Mouse (Mus musculus) embryonic facial prominence, embryonic 14.5 days (tissue): ENCODE measurements around the gene Xirp2. TPM values are rescaled to one million over a fixed set of nuclear protein-coding genes. Genes with fewer than 3 reads are reported as not detected.
A peak's percentile ranks its signal among the peaks of the same experiment; 100 is the strongest.
"Not testable (repeated sequence)": the region's sequence is repeated elsewhere in the genome, so short reads cannot be mapped to it uniquely, and the experiment has no call there.

Source experiments
- ATAC-seq: fragments of 200-750 bp; cut with Nextera tagmentation; 2 replicates; pipeline ENCODE4 v1.8.0; 2017; ENCODE audit warnings: low read depth, moderate number of reproducible peaks, moderate TSS enrichment
- DNase-seq: peaks from one replicate; pipeline ENCODE4 v3.0.0-alpha.2; 2015; ENCODE audit warnings: low spot score
- H3K27ac ChIP-seq: fragments of 300-500 bp; sonication (generic); replicated peaks from 2 replicates; pipeline ENCODE4 v1.5.1; 2014; ENCODE audit warnings: low read depth, mild to moderate bottlenecking, low read length, moderate library complexity
- H3K27me3 ChIP-seq: fragments of 300-500 bp; sonication (generic); replicated peaks from 2 replicates; pipeline ENCODE4 v1.6.1; 2014; ENCODE audit warnings: low read length; ENCODE audit not compliant: control insufficient read depth, insufficient read depth
- H3K36me3 ChIP-seq: fragments of 300-500 bp; sonication (generic); 2 replicates; pipeline ENCODE4 v1.6.1; 2014; ENCODE audit warnings: low read length, mixed read lengths; ENCODE audit not compliant: control insufficient read depth, insufficient read depth
- H3K4me1 ChIP-seq: fragments of 300-500 bp; sonication (generic); 2 replicates; pipeline ENCODE4 v1.6.1; 2014; ENCODE audit warnings: antibody characterized with exemption, low read length; ENCODE audit not compliant: control insufficient read depth, insufficient read depth
- H3K4me2 ChIP-seq: fragments of 300-500 bp; sonication (generic); 2 replicates; pipeline ENCODE4 v1.6.1; 2014; ENCODE audit warnings: low read depth, mild to moderate bottlenecking, low read length, moderate library complexity, mixed read lengths
- H3K4me3 ChIP-seq: fragments of 300-500 bp; sonication (generic); 2 replicates; pipeline ENCODE4 v1.5.1; 2014; ENCODE audit warnings: low read depth, mild to moderate bottlenecking, low read length
- H3K9ac ChIP-seq: fragments of 300-500 bp; sonication (generic); 2 replicates; pipeline ENCODE4 v1.6.1; 2014; ENCODE audit warnings: low read depth, mild to moderate bottlenecking, low read length, moderate library complexity, mixed read lengths
- H3K9me3 ChIP-seq: fragments of 300-500 bp; sonication (generic); 2 replicates; pipeline ENCODE4 v1.6.1; 2016; ENCODE audit warnings: low read length; ENCODE audit not compliant: control insufficient read depth
- WGBS: fragments of 180-500 bp; shearing (Covaris S2); extraction: QIAGEN DNeasy Blood & Tissue Kit; methylation state at CpG from one replicate; pipeline ENCODE4 v1.1.7; 2014; 5-methylcytosine and 5-hydroxymethylcytosine counted together
- polyA plus RNA-seq: library from polyadenylated mRNA; unstranded; fragments of >200 nt; fragmentation: Nextera tagmentation; extraction: Ambion mirVana; gene quantifications from 2 replicates; pipeline ENCODE4 v1.2.1, GENCODE M21; 2014

Gene Xirp2
- 0.34 and 0.85 TPM in 2 replicates for polyA plus RNA-seq

DNA sequence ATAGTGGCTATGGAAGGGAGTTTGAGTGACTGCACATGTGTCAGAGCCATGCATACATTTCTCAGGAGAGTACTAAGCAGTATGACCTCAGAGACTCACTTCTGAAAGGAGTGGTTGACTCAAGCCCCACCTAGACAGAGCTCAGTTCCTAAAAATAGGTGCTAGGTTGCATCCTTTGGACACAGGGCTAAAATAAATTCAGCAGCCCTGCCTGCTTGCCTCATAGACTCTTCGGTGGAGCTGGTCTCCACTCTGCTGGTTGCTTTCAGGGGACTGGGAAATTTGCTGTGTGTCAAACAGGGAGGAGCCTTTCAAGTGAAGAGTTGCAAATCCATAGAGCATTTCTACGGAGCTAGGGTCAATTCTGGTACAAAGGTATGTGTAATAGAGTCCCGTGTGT, at the start of gene Xirp2:
Xirp2 (plus strand) TSS at position 223 of the 400 bp plus-strand sequence.
- H3K4me1 ChIP-seq = no peaks in the 10 kb centered on the region
- 77% methylated on average over 3 of the region's 3 CpGs for WGBS
- ATAC-seq = no peak
- no peak within 1 kb of the TSS for H3K27ac ChIP-seq
- no peaks in the 10 kb centered on the region for H3K27me3 ChIP-seq
- no peak within 1 kb of the TSS for H3K4me2 ChIP-seq
- H3K9ac ChIP-seq = no peak within 1 kb of the TSS
- H3K4me3 ChIP-seq = no peak within 1 kb of the TSS
- DNase-seq = no peak
- no peaks in the 10 kb centered on the region for H3K9me3 ChIP-seq
- no peaks in the 10 kb centered on the region for H3K36me3 ChIP-seq

DNA sequence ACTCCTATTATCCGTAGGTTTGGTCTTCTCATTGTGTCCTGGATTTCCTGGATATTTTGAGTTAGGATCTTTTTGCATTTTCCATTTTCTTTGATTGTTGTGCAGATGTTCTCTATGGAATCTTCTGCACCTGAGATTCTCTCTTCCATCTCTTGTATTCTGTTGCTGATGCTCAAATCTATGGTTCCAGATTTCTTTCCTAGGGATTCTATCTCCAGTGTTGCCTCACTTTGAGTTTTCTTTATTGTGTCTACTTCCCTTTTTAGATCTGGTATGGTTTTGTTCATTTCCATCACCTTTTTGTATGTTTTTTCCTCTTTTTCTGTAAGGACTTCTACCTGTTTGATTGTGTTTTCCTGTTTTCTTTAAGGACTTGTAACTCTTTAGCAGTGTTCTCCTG, 32.4 kb upstream of the Xirp2 start, which contains the start of gene Gm21830:
Gm21830 (plus strand) TSS at position 301 of the 400 bp plus-strand sequence.
- WGBS = no CpG with 5 or more reads among the region's 1 CpGs
- H3K4me1 ChIP-seq, DNase-seq, H3K27me3 ChIP-seq, ATAC-seq, H3K27ac ChIP-seq, H3K4me2 ChIP-seq, H3K36me3 ChIP-seq, H3K9me3 ChIP-seq, H3K4me3 ChIP-seq, H3K9ac ChIP-seq: not testable (repeated sequence)

DNA sequence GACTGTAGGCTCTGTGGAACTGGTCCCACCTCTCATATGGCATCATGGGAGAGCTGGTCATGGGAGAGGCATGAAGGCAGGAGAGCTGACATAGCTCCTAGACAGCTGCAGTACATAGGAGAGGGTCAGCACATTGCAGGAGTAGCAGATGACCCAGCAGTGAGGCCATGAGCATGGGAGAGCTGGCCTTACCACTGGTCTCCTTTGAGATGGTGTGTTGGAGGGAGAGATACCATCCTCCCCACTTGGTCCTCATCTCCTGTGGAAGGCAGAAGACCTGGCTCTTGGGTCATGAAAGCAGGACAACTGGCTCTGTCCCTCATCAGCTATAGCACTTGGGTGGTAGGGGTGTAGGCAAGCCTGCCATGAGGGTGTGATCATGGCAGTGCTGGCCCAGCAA, 24.9 kb upstream of the Xirp2 start:
- DNase-seq (no peak), ATAC-seq (no peak)
- Histone ChIP-seq H3K27me3 (no peaks in the 10 kb centered on the region), H3K36me3 (no peaks in the 10 kb centered on the region), H3K9me3 (no peaks in the 10 kb centered on the region), H3K4me2 (no peak overlapping the region), H3K4me3 (no peak overlapping the region), H3K27ac (no peak overlapping the region), H3K9ac (no peak overlapping the region), H3K4me1 (no peaks in the 10 kb centered on the region)

DNA sequence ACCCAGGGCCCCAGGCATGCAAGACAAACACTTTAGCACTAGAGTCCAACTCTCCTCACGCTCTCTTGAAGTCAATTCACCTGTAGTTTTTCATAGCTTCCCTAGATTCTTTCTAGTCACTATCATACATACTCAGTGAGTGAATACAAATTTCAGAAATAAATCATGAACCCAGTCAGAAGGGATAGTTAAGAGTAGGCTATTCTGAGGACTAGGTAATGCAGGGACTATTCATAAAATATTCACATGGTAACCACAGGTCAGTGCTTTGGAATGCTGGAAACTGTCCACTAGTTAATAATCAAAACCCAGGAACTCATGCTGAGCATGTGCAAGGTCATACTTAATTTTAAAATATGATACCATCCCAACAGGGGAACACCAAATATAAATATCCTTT, 23.0 kb upstream of the Xirp2 start:
- no peak overlapping the region for H3K9ac ChIP-seq
- H3K27ac ChIP-seq = no peak overlapping the region
- H3K36me3 ChIP-seq = no peaks in the 10 kb centered on the region
- 92% methylated on average over 1 of the region's 1 CpGs for WGBS
- no peak overlapping the region for H3K4me3 ChIP-seq
- DNase-seq (no peak), ATAC-seq (no peak)
- no peaks in the 10 kb centered on the region for H3K27me3 ChIP-seq
- H3K4me2 ChIP-seq = no peak overlapping the region
- no peaks in the 10 kb centered on the region for H3K4me1 ChIP-seq
- no peaks in the 10 kb centered on the region for H3K9me3 ChIP-seq

DNA sequence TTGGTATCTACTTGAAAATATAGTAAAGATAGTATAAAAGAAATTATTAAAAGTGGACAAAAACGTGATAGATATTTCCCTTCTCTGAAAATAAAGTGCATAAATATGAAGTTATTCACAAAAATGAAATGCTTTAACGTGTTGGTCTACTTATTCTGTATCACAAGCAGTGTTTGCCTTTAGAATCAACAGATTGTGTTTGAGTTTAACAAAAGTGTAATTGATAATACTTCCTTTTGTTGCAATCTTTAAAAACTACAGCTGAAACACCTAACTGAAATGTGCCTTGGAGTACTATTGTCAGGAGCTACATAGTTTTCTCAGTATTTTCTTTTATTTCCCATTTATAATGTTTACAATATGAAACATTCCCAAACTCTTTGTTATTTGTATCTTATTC, 12.7 kb upstream of the Xirp2 start, which contains the start of gene Gm26727:
Gm26727 (minus strand) TSS at position 101 of the 400 bp plus-strand sequence.
- no peak within 1 kb of the TSS for H3K27ac ChIP-seq
- no peak within 1 kb of the TSS for H3K4me2 ChIP-seq
- ATAC-seq (no peak), DNase-seq (no peak)
- no peaks in the 10 kb centered on the region for H3K27me3 ChIP-seq
- no peaks in the 10 kb centered on the region for H3K9me3 ChIP-seq
- no peaks in the 10 kb centered on the region for H3K36me3 ChIP-seq
- H3K4me1 ChIP-seq = no peaks in the 10 kb centered on the region
- no peak within 1 kb of the TSS for H3K4me3 ChIP-seq
- whole genome bisulfite sequencing = 56% methylated on average over 2 of the region's 2 CpGs
- no peak within 1 kb of the TSS for H3K9ac ChIP-seq

DNA sequence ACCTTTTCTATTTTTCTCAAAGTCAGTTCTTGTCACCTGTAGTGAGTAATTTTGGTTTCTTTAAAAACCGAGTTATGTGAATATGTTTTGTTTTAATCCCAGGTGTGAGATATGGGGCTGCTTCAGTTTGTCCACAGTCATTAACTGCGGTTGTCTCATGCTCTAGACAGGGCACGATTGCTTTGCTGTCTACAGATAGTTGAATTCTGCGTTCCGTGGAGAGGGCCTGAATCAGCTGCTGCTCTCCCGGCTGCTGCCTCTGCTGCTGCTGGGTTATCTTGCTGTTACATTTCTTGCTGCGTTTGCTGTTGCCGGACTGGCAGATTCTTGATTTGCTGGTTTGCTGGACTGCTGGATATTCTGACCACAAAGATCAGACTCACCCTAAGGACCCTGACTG, 7.5 kb upstream of the Xirp2 start:
- Histone ChIP-seq H3K4me1 (no peaks in the 10 kb centered on the region), H3K27me3 (no peaks in the 10 kb centered on the region), H3K9me3 (no peaks in the 10 kb centered on the region), H3K4me2 (no peak overlapping the region), H3K36me3 (no peaks in the 10 kb centered on the region), H3K9ac (no peak overlapping the region), H3K27ac (no peak overlapping the region), H3K4me3 (no peak overlapping the region)
- no peak for ATAC-seq
- WGBS = 81% methylated on average over 8 of the region's 8 CpGs
- no peak for DNase-seq

DNA sequence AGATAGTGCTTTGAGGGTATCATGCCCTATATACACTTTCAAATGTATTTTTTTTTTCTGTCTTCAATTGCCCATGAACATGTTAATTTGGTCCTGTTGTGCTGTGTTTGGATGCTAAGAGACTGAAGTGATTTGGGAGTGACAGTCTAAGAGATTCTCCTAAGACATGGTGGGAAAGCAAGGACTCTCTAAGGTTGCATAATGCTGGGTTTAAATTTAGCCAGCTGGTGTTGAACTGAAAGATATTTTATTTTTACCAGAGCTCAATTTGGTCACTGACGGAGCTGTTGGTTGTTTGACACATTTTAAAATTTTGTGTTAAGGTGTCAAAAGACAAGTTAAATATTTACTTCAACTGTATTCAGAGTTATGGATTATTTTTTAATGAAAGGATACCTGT, 970 bp downstream of the Xirp2 start:
- Histone ChIP-seq H3K4me2 (peak overlapping the region; percentile 35; the same call in 1 of the 2 replicates), H3K27ac (no peak overlapping the region), H3K4me1 (no peaks in the 10 kb centered on the region), H3K36me3 (no peaks in the 10 kb centered on the region), H3K9ac (no peak overlapping the region), H3K4me3 (no peak overlapping the region), H3K9me3 (no peaks in the 10 kb centered on the region), H3K27me3 (no peaks in the 10 kb centered on the region)
- WGBS = 72% methylated on average over 1 of the region's 1 CpGs
- ATAC-seq (no peak), DNase-seq (no peak)

DNA sequence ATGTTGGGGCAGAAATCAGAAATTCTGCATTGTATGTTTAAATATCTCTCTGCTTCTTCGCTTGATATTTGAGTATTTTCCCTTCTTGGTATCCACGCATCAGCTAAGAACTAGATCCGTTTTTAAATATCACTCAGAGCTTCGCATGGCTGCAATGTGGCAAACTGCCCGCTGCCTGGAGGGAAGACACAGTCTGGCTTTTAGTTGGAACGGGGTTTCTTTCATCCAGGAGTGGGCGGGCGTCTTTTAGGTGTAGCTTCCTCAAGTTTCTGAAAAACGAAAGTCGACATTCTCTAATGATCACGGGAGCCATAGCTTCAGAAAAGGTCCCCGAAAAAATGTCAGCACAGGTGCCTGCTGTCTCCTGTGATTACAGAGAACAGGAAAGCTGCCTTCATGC, 1.4 kb downstream of the Xirp2 start:
- Histone ChIP-seq H3K4me1 (no peaks in the 10 kb centered on the region), H3K27me3 (no peaks in the 10 kb centered on the region), H3K27ac (no peak overlapping the region), H3K36me3 (no peaks in the 10 kb centered on the region), H3K4me2 (peak overlapping the region; percentile 35), H3K9ac (no peak overlapping the region), H3K4me3 (0 out of 2 replicates have a peak overlapping the region, but pooled peaks have one; percentile 10), H3K9me3 (no peaks in the 10 kb centered on the region)
- ATAC-seq (no peak), DNase-seq (peak; percentile 65)
- 37% methylated on average over 12 of the region's 12 CpGs for WGBS

DNA sequence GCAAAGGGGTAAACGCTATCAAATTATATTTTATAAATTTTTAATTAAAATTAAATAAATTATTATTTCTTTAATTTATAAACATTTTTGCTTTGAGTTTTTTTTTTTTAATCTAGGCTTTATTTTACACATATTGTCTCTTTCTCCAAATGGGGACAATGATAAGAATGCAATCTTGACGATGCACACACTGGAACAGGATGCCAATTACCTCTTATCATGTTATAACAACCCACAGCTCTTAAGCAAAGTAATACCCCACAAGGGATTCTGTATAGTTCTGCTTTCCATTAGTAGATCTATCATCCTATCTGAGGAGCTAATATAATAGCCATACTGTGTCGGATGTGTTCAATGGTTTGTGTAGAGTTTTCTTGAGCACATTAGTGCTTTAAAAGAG, 15.1 kb downstream of the Xirp2 start:
- Histone ChIP-seq H3K27me3 (no peaks in the 10 kb centered on the region), H3K36me3 (no peaks in the 10 kb centered on the region), H3K9ac (no peak overlapping the region), H3K4me3 (no peak overlapping the region), H3K27ac (no peak overlapping the region), H3K4me2 (no peak overlapping the region), H3K9me3 (no peaks in the 10 kb centered on the region), H3K4me1 (no peaks in the 10 kb centered on the region)
- WGBS = 59% methylated on average over 3 of the region's 3 CpGs
- DNase-seq = no peak
- no peak for ATAC-seq
